Mouse (Mus musculus): ENCODE results near the gene Kctd15. TPM values are rescaled to one million over a fixed set of nuclear protein-coding genes. Genes with fewer than 3 reads are reported as not detected.

Kctd15 gene
- polyA plus RNA-seq, 1 experiment from 2014 or later: 11.3 TPM

DNA sequence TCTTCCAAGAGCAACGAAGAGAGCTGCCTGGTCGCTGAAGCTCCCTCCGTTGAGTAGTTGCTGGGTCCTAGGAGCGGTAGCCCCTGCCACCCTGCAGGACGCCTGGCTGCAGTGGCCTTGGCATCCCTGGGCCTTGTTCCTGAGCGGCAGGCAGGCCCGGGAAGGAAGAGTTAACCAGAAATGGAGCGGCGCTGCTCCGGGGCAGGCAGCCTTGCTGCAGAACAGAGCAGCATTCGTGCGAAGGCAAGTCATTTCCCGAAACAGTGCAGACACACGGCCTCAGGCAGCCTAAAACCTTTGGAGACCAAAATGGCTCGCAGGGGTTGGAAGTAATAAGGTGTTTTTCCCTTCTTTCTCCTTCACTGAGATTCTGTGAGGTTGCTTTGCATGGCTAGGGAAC, 50.5 kb downstream of the Kctd15 start:
- Histone ChIP-seq H3K9ac (replicated peaks; ENCODE audit: low read depth, low read length) (no peak overlapping the region), H3K9me3 (ENCODE audit: control insufficient read depth, low read depth, low read length) (no peaks in the 10 kb centered on the region), H3K36me3 (ENCODE audit: control insufficient read depth, insufficient read depth, low read length) (no peaks in the 10 kb centered on the region), H3K4me3 (ENCODE audit: low read depth, low read length) (no peak overlapping the region), H3K4me1 (ENCODE audit: control insufficient read depth, insufficient read depth, low read length) (no peaks in the 10 kb centered on the region), H3K4me2 (replicated peaks; ENCODE audit: low read depth, low read length) (0 out of 2 replicates have a peak overlapping the region, but pooled peaks have one; percentile 0), H3K27ac (ENCODE audit: low read length) (no peak overlapping the region), H3K27me3 (ENCODE audit: control insufficient read depth, insufficient read depth, low read length) (no peaks in the 10 kb centered on the region)
- WGBS: 36% methylated on average over 15 of the region's 15 CpGs
- no peak for ATAC-seq (ENCODE audit: insufficient number of reproducible peaks, insufficient read depth, low FRiP score, low read depth)

DNA sequence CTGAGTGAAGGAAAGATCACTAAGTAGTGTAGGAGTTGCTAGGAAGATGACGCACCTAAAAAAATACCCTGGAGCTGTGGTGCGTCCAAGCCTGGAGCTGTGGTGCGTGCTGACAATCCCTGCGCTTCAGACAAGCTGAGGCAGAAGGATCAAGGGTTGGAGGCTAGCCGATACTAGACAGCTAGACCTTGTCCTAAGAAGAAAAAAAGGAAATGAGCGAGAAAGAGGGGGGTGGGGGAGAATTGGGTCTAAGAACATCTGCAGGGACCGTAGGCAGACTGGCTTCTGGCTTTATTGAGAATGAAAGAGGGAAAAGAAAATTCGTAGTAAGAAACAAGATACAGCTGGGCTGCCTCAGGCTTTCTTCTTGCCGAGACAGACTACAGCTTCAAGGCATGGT, 58.0 kb downstream of the Kctd15 start:
- ATAC-seq (ENCODE audit: insufficient number of reproducible peaks, insufficient read depth, low FRiP score, low read depth): no peak
- 49% methylated on average over 9 of the region's 9 CpGs for WGBS
- Histone ChIP-seq H3K36me3 (ENCODE audit: control insufficient read depth, insufficient read depth, low read length) (no peaks in the 10 kb centered on the region), H3K4me3 (ENCODE audit: low read depth, low read length) (no peak overlapping the region), H3K9ac (replicated peaks; ENCODE audit: low read depth, low read length) (no peak overlapping the region), H3K9me3 (ENCODE audit: control insufficient read depth, low read depth, low read length) (no peaks in the 10 kb centered on the region), H3K27me3 (ENCODE audit: control insufficient read depth, insufficient read depth, low read length) (no peaks in the 10 kb centered on the region), H3K27ac (ENCODE audit: low read length) (no peak overlapping the region), H3K4me2 (replicated peaks; ENCODE audit: low read depth, low read length) (no peak overlapping the region), H3K4me1 (ENCODE audit: control insufficient read depth, insufficient read depth, low read length) (no peaks in the 10 kb centered on the region)

DNA sequence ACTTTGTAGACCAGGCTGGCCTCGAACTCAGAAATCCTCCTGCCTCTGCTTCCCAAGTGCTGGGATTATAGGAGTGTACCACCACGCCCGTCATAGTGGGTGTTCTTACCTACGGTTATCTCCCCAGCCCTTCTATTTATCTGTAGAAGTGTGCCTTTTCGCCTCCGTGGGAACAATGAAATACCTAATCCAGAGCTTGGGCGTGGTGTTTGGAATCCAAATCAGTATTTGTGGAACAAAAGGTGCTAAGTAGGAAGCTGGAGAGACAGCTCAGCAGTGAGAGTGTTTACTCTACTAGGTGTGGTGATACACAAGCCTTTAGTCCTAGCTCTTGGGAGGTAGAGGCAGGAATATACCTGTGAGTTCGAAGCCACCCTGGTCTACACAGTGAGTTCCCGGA, 58.5 kb downstream of the Kctd15 start:
- Histone ChIP-seq H3K4me2 (replicated peaks; ENCODE audit: low read depth, low read length) (no peak overlapping the region), H3K27me3 (ENCODE audit: control insufficient read depth, insufficient read depth, low read length) (no peaks in the 10 kb centered on the region), H3K4me1 (ENCODE audit: control insufficient read depth, insufficient read depth, low read length) (no peaks in the 10 kb centered on the region), H3K27ac (ENCODE audit: low read length) (no peak overlapping the region), H3K9me3 (ENCODE audit: control insufficient read depth, low read depth, low read length) (no peaks in the 10 kb centered on the region), H3K36me3 (ENCODE audit: control insufficient read depth, insufficient read depth, low read length) (no peaks in the 10 kb centered on the region), H3K9ac (replicated peaks; ENCODE audit: low read depth, low read length) (no peak overlapping the region), H3K4me3 (ENCODE audit: low read depth, low read length) (no peak overlapping the region)
- 86% methylated on average over 9 of the region's 9 CpGs for WGBS
- no peak for ATAC-seq (ENCODE audit: insufficient number of reproducible peaks, insufficient read depth, low FRiP score, low read depth)

DNA sequence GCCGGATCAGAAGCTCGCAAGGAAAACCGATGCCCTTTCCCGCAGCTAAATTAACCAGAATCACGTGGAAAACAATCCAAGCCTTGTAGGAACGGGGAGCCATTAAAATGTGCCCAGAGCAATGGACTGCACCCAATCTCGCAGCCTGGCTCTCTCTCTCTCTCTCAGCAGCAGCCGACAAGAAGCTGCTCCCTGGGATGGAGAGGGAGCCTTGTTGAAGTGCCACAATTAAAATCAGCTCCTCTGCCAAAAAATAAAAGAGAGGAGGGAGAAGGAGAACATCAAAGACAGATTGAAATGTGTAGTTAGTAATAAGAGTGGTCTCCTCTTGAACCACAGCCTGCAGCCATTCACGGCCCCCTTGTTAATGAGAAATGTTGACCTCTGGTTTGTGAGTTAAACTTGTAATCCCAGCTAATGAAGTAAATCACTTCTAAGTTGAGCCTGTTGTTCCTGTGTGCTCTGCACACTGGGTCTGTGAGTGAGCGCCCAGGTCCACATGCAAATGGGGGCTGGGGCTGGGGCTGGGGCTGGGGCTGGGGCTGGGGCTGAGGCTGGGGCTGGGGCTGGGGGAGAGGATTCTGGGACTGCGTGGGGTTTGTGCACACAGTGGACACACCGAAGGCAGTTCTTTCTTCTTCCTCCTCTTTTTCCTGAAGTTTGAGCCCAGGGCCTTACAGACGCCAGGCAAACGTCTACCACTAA, 59.8 kb downstream of the Kctd15 start:
- Histone ChIP-seq H3K27me3 (ENCODE audit: control insufficient read depth, insufficient read depth, low read length) (no peaks in the 10 kb centered on the region), H3K4me1 (ENCODE audit: control insufficient read depth, insufficient read depth, low read length) (no peaks in the 10 kb centered on the region), H3K4me2 (replicated peaks; ENCODE audit: low read depth, low read length) (no peak overlapping the region), H3K36me3 (ENCODE audit: control insufficient read depth, insufficient read depth, low read length) (no peaks in the 10 kb centered on the region), H3K27ac (ENCODE audit: low read length) (no peak overlapping the region), H3K9me3 (ENCODE audit: control insufficient read depth, low read depth, low read length) (no peaks in the 10 kb centered on the region), H3K4me3 (ENCODE audit: low read depth, low read length) (no peak overlapping the region), H3K9ac (replicated peaks; ENCODE audit: low read depth, low read length) (no peak overlapping the region)
- no peak for ATAC-seq (ENCODE audit: insufficient number of reproducible peaks, insufficient read depth, low FRiP score, low read depth)
- 59% methylated on average over 14 of the region's 14 CpGs for WGBS

DNA sequence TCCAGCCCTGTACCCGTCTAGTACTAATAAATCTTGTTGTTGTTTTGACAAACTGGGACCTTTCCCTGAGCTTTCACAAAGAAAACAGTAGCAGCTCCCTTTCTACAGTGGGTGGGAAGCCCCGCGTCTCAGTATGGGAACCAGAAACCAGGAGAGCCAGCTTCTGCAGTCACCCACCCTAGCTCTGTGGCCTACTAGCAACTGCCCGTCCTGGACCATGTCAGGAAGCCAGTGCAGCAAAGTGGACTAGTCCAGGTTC, 61.3 kb downstream of the Kctd15 start:
- no peak for ATAC-seq (ENCODE audit: insufficient number of reproducible peaks, insufficient read depth, low FRiP score, low read depth)

DNA sequence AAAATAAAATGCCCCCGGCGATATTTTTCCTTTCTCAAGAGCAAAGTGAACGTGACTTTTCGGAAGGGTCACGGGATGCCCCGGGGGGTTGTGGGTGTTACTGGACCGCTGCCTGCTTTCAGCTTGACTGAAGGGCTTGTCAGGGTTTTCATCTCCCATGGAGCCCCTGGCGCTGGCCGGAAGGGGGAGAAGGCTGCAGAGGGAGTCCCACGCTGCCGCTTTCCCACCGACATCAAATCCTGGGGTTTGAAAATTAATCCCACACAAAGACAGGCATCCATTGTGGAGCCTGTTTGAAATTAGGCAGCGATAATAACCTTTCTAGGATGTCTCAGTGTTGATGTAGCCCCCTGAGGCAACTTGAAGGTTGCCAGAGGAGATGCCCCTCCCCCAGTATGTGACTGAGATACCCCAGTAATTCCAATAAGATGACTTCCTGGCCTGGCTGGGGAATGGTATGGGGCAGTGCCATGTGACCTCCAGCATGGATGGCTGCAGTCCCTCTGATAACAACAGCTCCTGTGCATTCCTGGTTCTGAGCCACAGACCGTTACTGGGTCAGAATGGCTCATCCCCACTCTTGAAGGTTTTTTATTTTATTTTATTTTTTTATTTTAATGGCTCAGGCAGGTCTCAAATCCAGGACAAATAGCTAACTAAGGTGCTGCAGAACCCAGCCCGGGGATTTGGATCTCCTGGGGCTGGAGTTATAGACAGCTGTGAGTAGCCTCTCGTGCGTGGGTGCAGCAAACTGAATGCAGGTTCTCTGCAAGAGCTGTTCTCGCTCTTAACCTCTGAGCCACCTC, 61.8 kb downstream of the Kctd15 start:
- Histone ChIP-seq H3K27ac (ENCODE audit: low read length) (no peak overlapping the region), H3K9me3 (ENCODE audit: control insufficient read depth, low read depth, low read length) (no peaks in the 10 kb centered on the region), H3K36me3 (ENCODE audit: control insufficient read depth, insufficient read depth, low read length) (no peaks in the 10 kb centered on the region), H3K4me3 (ENCODE audit: low read depth, low read length) (peak overlapping the region; percentile 9; the same call in 1 of the 2 replicates), H3K4me1 (ENCODE audit: control insufficient read depth, insufficient read depth, low read length) (no peaks in the 10 kb centered on the region), H3K9ac (replicated peaks; ENCODE audit: low read depth, low read length) (no peak overlapping the region), H3K27me3 (ENCODE audit: control insufficient read depth, insufficient read depth, low read length) (no peaks in the 10 kb centered on the region), H3K4me2 (replicated peaks; ENCODE audit: low read depth, low read length) (peak overlapping the region; percentile 45)
- 23% methylated on average over 18 of the region's 18 CpGs for WGBS
- ATAC-seq (ENCODE audit: insufficient number of reproducible peaks, insufficient read depth, low FRiP score, low read depth): no peak

More for the DNA sequence above, 61.3 kb downstream of the Kctd15 start:
- WGBS: 53% methylated on average over 4 of the region's 4 CpGs
- Histone ChIP-seq H3K36me3 (ENCODE audit: control insufficient read depth, insufficient read depth, low read length) (no peaks in the 10 kb centered on the region), H3K9me3 (ENCODE audit: control insufficient read depth, low read depth, low read length) (no peaks in the 10 kb centered on the region), H3K4me1 (ENCODE audit: control insufficient read depth, insufficient read depth, low read length) (no peaks in the 10 kb centered on the region), H3K27me3 (ENCODE audit: control insufficient read depth, insufficient read depth, low read length) (no peaks in the 10 kb centered on the region), H3K9ac (replicated peaks; ENCODE audit: low read depth, low read length) (no peak overlapping the region), H3K27ac (ENCODE audit: low read length) (no peak overlapping the region), H3K4me3 (ENCODE audit: low read depth, low read length) (no peak overlapping the region), H3K4me2 (replicated peaks; ENCODE audit: low read depth, low read length) (no peak overlapping the region)

DNA sequence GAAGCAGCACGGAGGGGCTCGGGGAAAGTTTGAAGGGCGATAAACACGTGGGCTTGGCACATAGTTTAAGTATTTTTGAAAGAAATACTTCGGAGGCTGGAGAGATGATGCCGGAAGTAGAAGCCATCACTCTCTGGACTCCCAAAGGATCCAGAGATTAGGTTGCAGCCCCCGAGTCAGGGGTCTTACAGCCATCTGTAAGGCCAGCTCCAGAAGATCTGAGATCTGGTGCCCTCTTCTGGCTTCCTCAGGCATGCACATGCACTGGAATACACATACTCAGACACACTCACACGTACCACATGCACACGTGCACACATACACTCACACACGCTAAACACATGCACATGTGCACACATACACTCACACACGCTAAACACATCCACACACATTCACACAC, 65.8 kb downstream of the Kctd15 start:
- ATAC-seq (ENCODE audit: insufficient number of reproducible peaks, insufficient read depth, low FRiP score, low read depth): no peak
- Histone ChIP-seq H3K36me3 (ENCODE audit: control insufficient read depth, insufficient read depth, low read length) (no peaks in the 10 kb centered on the region), H3K27ac (ENCODE audit: low read length) (no peak overlapping the region), H3K9ac (replicated peaks; ENCODE audit: low read depth, low read length) (no peak overlapping the region), H3K4me3 (ENCODE audit: low read depth, low read length) (no peak overlapping the region), H3K4me2 (replicated peaks; ENCODE audit: low read depth, low read length) (no peak overlapping the region), H3K9me3 (ENCODE audit: control insufficient read depth, low read depth, low read length) (peaks cover 7% of the 10 kb centered on the region; the same call in 1 of the 2 replicates), H3K4me1 (ENCODE audit: control insufficient read depth, insufficient read depth, low read length) (no peaks in the 10 kb centered on the region), H3K27me3 (ENCODE audit: control insufficient read depth, insufficient read depth, low read length) (no peaks in the 10 kb centered on the region)
- WGBS: 90% methylated on average over 11 of the region's 11 CpGs

Measured in stomach, embryonic 14.5 days (tissue).